Mouse (Mus musculus) kidney, adult 18-20 months (tissue): ENCODE measurements around the gene Alpl.

Experiments used
- DNase-seq: peaks from one replicate; pipeline ENCODE4 v3.0.0; 2021

The Alpl gene

DNA sequence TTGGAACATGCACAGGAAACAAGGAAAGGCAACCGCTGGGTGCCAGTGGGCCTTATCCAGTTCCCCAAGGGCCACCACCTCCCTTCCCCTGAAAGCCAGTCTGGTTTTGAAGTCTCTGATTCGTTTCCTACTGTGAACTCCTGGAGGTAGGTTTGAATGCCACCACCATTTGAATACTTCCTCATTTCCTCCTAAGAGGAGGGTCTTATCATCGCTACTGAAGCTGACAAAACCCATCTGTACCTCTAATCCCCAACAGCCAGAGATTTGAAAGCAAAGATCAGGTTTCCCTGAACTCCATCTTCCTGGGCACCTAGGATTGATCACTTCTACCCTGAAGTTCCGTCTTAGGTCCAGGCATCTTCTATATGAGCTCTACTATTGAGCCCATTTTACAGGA, 854 bp upstream of the Alpl start:
- DNase-seq, result no peak

DNA sequence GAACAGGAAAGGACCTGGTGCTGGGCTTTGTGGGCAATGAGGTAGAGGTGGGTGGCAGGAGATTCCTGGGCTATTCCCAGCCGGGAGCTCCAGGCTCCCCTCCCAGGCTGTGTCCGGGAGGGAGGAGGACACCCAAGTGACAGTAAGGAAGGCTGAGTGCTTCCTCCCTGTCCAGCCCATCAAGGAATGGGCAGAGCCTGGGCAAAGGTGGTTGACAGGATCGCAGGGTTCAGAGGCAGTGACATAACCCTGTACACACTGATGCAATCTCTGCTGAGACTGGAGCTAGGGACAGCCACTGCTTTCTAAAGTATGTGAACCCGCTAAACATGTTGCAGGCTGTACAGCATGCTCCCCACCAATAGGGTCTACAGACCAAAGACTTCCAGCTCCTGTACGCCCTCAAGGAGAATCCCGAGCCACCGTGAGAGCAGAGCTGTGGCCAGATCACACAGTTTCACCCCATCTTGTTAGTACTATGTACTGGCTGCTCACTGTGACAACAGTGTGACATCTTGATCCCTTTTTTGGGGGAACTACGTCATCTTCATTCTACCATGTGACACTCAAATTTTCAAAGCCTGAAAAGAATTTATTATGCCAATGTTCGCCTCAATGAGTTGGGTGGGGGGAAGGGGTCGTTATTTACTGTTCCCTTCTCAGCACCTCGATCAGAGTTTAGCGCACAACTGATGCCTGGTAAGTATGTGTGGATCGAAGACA, 1.8 kb downstream of the Alpl start:
- no peak for DNase-seq

DNA sequence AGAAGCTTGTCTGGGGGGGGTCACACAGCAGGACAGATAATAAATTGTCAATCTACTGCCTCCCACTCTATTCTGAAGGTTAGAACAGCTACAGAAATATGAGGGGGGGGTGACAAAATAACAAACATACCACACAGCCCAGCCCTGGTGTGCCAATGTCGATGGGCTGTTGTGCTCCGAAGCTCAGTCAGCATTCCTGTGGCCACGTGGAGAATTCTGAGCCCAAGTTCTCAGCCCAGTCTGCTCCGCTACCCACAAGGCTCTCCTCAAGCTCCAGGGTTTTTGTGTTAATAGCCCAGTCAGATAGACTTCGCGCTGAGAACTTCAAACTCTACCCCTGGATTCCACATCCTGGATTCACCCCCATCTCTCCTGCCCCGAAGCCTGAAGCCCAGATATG, 2.6 kb downstream of the Alpl start:
- DNase-seq, result no peak

DNA sequence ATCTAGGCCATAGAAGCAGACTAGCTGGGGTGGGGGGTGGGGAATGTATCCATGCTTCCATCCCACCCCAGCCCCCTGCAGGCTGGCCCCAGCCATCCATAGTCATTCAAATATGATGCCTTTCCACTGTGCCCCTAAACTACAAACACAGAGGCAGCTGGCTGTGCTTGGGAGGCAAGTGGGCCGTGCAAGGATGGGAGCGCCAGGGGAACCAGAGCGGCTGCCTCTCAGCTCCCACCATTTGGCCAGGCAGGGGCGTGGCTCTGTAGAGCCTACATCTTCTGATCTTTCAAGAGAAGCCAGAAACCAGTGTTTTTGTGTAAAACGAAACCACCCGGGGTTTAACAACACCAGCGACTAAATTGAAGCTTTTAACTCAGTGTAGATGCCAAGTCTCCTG, 4.7 kb downstream of the Alpl start:
- no peak for DNase-seq

DNA sequence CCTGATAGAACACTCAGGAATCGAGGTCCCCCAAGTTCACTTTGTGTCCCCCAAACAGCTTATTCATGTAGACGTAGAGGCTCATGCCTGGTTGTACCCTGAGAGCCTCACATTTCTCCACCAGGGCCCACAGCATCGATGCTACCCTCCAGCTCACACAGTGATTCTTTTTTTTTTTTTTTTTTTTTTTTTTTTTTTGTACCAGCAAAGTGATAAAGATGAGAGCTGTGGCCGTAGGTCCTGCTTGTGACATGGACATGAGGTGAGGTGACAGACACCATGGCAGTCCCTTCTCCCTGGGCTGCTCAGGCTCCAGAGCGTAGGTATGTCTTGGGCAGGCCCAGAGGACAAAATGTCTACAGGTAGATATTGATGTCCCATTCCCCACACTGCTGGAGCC, 5.2 kb downstream of the Alpl start:
- DNase-seq, result no peak

DNA sequence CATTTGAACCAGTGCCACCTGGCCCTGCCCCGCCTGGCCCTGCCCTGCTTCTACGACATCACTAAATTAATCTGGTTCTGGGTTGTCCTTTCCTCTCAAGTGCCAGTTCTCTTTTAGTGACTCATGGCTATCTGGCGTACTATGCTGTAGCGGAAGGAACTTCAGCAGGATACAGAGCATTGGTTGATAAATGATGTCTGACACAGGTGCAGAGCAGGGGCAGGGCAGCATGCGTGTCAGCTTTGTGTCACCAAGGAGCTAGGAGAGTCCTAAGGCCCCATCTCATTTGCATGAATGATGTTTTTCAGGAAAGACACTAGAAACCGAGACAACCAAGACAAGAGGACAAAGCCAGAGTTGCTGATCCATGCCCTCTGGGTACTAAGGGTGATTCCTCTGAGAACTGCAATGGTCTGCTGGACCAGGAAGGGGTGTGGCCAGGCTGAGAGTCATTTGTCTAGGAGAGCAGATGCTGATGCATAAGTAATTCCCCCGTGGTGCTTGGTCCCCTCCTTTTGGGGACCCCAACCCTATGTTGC, 7.6 kb downstream of the Alpl start:
- no peak for DNase-seq

DNA sequence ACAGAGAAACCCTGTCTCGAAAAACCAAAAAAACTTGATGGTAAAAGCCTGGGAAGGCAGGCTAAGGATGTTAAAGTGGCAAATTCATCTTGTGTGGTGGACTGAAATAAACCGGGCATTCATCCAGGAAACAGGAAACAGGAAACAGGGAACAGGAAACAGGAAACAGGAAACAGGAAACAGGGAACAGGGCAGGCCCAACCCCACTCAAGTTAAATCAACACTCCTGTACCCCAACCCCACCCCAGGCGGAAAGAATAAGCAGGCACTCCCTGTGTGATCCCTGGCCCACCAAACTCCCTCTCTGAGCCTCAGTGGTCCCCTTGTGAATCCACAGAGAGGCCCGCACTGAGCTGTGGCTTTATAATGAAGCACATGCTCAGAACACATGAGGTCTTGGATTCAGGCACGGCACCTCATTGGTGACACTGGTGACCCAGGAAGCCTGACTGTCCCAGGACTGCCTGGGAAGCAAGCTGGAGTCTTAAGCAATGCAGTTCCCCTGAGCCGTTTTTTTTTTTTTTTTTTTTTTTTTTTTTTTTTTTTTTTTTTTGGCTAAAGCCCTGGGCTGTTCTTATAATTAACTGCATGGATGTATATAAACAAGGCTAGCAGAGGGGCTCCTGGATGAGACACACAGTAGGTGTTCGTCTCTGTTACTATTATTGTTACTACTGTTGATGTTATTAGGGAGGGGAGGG, 8.4 kb downstream of the Alpl start:
- DNase-seq, result no peak

DNA sequence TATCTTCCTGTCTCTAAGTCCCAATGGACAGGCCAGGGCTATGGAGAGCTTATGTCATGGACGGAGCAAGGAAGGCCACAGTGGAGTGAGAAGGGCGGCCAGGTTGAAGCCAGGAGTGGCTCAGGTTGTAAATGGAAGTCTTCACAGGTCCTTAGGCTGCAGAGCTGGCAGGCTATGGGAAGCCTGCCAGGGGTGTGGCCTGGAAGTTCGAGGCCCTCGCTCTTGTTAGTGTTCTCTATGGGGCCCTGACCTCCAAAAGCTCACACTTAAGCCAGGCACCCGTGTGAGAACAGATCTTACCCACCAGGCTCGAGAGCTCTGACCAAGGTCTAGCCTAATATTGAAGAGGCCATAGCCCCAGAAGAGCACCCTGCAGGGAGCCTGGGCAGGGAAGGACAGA, 9.7 kb downstream of the Alpl start:
- no peak for DNase-seq

GRCm38 (mm10) chr4:137785270-137785669, 10.9 kb downstream of the Alpl start:
- no peak for DNase-seq

- DNase-seq, result no peak
Measured at GRCm38 (mm10) chr4:137784741-137785140, 11.4 kb downstream of the Alpl start.

- peak; percentile 84 for DNase-seq
Measured at GRCm38 (mm10) chr4:137783541-137784191, 12.5 kb downstream of the Alpl start.

- DNase-seq, result no peak
Measured at GRCm38 (mm10) chr4:137781949-137782348, 14.2 kb downstream of the Alpl start.

DNA sequence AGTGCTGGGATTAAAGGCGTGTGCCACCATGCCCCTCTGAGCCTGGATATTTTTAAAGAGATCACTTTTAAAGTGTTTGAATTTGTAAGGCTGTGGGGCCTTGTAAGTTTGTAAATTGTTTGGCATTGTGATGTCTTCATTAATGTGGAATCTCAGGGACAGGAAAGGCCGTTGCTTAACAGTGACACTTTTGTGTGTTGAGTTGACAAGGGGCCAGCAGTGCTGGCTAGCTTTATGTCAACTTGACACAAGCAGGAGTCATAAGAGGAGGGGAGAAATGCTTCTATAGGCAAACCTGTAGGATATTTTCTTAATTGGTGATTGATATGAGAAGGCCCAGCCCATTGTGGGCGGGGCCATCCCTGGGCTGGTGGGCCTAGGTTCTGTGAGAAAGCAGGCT, 15.2 kb downstream of the Alpl start:
- DNase-seq, result no peak

DNA sequence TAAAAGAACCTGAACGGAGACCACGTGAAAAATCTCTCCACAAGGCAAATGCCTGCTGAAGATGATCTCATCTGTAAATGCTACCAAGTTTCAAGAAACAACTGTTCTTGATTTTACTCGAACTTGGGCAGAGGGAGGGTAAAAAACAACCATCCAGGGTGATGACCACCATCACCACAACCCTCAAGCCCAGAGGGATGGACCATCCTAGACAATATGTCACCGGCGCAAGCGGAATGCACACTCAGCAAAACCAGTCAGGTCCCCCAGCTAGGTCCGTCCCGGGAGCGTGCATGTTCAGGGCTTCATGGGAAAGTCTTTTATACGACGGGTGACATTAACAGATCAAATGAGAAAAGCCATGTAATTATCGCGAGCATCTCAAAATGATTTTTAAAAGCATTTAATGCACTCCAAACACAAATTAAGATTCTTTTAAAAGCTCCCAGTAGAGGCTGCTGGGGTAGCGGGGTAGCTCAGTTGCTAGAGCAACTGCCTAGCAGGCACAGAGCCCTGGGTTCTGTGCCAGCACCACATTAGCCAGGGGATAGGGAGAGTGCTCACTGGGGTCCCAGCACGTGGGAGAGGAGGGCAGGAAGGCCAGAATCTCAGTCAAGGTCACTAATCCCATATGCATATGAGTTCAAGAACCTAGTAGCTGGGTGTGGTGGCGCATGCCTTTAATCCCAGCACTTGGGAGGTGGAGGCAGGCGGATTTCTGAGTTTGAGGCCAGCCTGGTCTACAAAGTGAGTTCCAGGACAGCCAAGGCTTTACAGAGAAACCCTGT, 17.6 kb downstream of the Alpl start:
- DNase-seq, result no peak

GRCm38 (mm10) chr4:137777866-137778265, 18.3 kb downstream of the Alpl start:
- no peak for DNase-seq

GRCm38 (mm10) chr4:137774505-137774904, 21.7 kb downstream of the Alpl start:
- no peak for DNase-seq

GRCm38 (mm10) chr4:137774013-137774412, 22.2 kb downstream of the Alpl start:
- no peak for DNase-seq

- peak; percentile 83 for DNase-seq
Measured at GRCm38 (mm10) chr4:137773369-137773899, 22.8 kb downstream of the Alpl start.

GRCm38 (mm10) chr4:137772438-137773056, 23.6 kb downstream of the Alpl start:
- no peak for DNase-seq

DNA sequence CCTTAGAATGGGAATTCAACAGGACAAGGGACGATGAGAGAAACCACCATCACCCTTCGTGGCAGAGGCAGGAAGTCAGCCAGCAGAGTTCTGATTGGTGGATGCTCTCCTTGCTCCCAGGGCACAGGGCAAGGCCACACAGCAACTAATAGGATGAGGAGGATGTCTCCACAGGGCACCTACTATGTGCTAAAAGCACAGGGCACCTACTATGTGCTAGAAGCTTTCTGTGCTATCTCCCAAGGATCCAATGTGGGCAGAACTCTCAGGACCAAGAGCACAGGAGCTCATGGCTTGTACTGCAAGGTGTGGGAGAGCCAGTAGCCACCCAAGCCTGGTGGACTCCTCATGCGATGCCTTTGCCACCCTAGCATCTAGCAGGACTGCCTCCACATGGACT, 24.4 kb downstream of the Alpl start:
- no peak for DNase-seq

DNA sequence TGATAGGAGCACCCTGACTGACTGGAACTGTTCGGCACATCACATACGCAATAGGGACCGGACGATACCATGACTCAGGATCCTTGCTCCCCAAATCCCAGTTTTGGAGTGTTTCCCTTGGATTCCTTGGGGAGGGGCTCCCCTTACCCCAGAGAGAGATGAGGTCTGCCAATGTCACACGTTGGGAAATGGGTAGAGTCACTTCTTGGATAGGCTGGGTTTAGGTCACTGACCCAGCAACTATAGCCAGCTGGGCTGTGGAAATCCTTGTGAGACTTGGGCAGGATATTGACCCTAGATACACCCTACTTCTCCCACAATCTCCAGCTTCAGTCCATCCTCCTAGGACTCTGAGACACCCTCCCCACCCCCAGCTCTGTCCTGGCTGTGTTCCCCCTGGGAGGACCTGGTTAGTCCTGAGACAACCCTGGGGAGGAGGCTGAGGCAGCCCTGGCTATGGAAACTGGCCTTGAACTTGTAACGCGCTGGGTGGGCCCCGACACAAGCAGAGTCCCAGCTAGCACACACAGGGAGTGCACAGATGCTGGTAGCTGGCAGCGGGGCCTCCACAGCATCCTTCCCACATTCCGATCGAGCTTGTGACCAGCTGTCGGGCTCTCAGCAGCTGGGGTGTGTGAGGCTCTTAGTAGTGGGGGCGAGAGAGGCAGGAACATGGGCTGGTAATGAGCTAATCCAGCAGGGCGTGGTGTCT, 25.1 kb downstream of the Alpl start:
- DNase-seq, result no peak

DNA sequence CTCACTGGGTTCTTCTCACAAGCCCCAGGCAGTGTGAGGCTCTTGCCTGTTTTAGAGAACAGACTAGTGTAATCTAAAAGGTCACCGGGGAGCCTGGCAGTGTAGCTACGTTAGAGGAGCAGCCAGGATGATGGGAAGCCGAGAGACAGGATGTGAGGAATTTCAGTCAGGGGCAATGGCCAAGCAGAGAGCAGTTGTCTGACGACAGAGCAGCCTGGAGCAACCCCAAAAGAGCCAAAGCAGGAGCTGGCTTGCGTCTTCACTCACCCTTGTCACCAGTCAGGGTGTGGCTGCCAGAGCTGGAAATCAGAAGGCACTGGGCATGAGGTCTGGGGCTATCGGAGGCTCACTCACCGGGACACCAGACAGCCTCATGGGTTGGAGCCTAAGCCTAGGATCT, 26.5 kb downstream of the Alpl start:
- DNase-seq, result no peak
